Mouse (Mus musculus) forebrain, postnatal 0 days (tissue): ENCODE measurements around the gene Foxred2. TPM values are rescaled to one million over a fixed set of nuclear protein-coding genes. Genes with fewer than 3 reads are reported as not detected.

Source experiments
- ATAC-seq: fragments of 200-750 bp; cut with Nextera tagmentation; 2 replicates; pipeline ENCODE4 v1.8.0; 2017; ENCODE audit warnings: mild to moderate bottlenecking, moderate library complexity
- DNase-seq: peaks from one replicate; pipeline ENCODE4 v3.0.0-alpha.2; 2015
- H3K27ac ChIP-seq: fragments of 300-500 bp; sonication (generic); 2 replicates; pipeline ENCODE4 v1.5.1; 2014; ENCODE audit warnings: low read depth, mild to moderate bottlenecking, antibody characterized with exemption, low read length, moderate library complexity, mixed read lengths
- H3K27me3 ChIP-seq: fragments of 300-500 bp; sonication (generic); 2 replicates; pipeline ENCODE4 v1.6.1; 2014; ENCODE audit warnings: mild to moderate bottlenecking, low read length, mixed read lengths; ENCODE audit not compliant: insufficient read depth
- H3K36me3 ChIP-seq: fragments of 300-500 bp; sonication (generic); 2 replicates; pipeline ENCODE4 v1.6.1; 2014; ENCODE audit warnings: mild to moderate bottlenecking, moderate library complexity; ENCODE audit not compliant: insufficient read depth
- H3K4me1 ChIP-seq: fragments of 300-500 bp; sonication (generic); 2 replicates; pipeline ENCODE4 v1.6.1; 2014; ENCODE audit warnings: antibody characterized with exemption; ENCODE audit not compliant: insufficient read depth
- H3K4me2 ChIP-seq: fragments of 300-500 bp; sonication (generic); 2 replicates; pipeline ENCODE4 v1.6.1; 2014; ENCODE audit warnings: low read depth, mild to moderate bottlenecking, moderate library complexity
- H3K4me3 ChIP-seq: fragments of 300-500 bp; sonication (generic); 2 replicates; pipeline ENCODE4 v1.5.1; 2014; ENCODE audit warnings: low read depth, low read length, mixed read lengths
- H3K9ac ChIP-seq: fragments of 300-500 bp; sonication (generic); 2 replicates; pipeline ENCODE4 v1.6.1; 2014; ENCODE audit warnings: mild to moderate bottlenecking
- H3K9me3 ChIP-seq: fragments of 300-500 bp; sonication (generic); 2 replicates; pipeline ENCODE4 v1.6.1; 2016; ENCODE audit warnings: low read length
- CTCF ChIP-seq: sonication (generic); IDR thresholded peaks from 2 replicates; pipeline ENCODE4 v1.5.1; 2016; ENCODE audit warnings: antibody characterized with exemption, control low read depth, low read depth
- WGBS: fragments of 180-500 bp; shearing (Covaris S2); extraction: QIAGEN DNeasy Blood & Tissue Kit; methylation state at CpG from one replicate; pipeline ENCODE4 v1.1.7; 2014; 5-methylcytosine and 5-hydroxymethylcytosine counted together
- polyA plus RNA-seq: library from polyadenylated mRNA; unstranded; fragments of >200 nt; fragmentation: Nextera tagmentation; extraction: Ambion mirVana; gene quantifications from 2 replicates; pipeline ENCODE4 v1.2.1, GENCODE M21; 2015
- total RNA-seq: library from RNA; depleted of rRNA; stranded (reverse); fragments of >200 nt; gene quantifications from 2 replicates; pipeline ENCODE4 v1.2.3, GENCODE M21; 2014

Foxred2 gene
- total and polyA plus RNA-seq, 2 experiments from 2014 or later = 10.6 to 26.9 TPM

DNA sequence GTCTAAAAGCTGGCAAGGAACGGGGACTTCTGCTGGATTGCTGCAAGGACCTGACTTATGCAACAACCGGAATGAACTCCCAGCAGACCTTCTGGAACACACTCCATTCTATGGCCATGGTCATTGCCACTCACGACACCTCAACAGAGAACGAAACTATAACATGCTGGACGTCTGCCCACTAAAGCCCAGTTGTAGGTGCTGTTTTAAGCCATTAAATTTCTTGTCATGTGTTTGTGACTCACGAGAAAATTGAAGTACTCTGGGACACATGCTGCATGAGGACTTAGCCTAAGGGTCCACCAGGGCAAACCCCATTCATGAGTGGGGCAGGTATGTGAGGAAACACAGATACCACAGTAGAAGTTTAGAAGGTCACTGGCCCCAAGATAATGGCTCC is 4.2 kb upstream of the Foxred2 start:
- 90% methylated on average over 6 of the region's 6 CpGs for WGBS
- no peaks in the 10 kb centered on the region for H3K9me3 ChIP-seq
- no peak overlapping the region for H3K9ac ChIP-seq
- H3K27ac ChIP-seq = no peak overlapping the region
- no peak overlapping the region for H3K4me2 ChIP-seq
- DNase-seq (no peak), ATAC-seq (no peak)
- H3K4me3 ChIP-seq = no peak overlapping the region
- H3K4me1 ChIP-seq = peaks cover 7% of the 10 kb centered on the region
- H3K36me3 ChIP-seq = peaks cover 76% of the 10 kb centered on the region
- H3K27me3 ChIP-seq = no peaks in the 10 kb centered on the region
- no peak for TF ChIP-seq CTCF

DNA sequence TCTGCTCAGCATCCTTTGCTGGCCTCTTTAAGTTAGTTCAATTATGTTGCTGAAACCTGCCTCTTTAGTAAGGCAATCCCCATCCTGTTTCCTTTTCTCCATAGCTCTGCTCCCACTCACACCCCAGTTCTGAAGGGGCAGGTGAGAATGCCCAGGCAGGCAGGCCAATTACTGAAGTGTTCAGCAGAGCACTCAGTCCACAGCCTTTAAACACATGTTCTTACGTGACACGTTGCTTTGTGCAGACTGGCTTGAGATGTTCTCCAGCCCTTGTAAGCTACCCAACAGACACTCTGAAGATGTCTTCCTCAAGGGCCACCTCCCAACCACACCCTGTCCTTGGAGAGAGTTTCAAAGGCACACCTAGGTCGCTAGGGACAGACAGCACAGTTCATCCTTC is 1.5 kb upstream of the Foxred2 start:
- H3K27ac ChIP-seq = no peak overlapping the region
- no peak overlapping the region for H3K4me2 ChIP-seq
- H3K36me3 ChIP-seq = peaks cover 52% of the 10 kb centered on the region
- peaks cover 17% of the 10 kb centered on the region for H3K4me1 ChIP-seq
- no peak for ATAC-seq
- H3K4me3 ChIP-seq = no peak overlapping the region
- TF ChIP-seq CTCF = no peak
- no peak overlapping the region for H3K9ac ChIP-seq
- 68% methylated on average over 3 of the region's 3 CpGs for WGBS
- DNase-seq = no peak
- H3K9me3 ChIP-seq = no peaks in the 10 kb centered on the region
- H3K27me3 ChIP-seq = no peaks in the 10 kb centered on the region

DNA sequence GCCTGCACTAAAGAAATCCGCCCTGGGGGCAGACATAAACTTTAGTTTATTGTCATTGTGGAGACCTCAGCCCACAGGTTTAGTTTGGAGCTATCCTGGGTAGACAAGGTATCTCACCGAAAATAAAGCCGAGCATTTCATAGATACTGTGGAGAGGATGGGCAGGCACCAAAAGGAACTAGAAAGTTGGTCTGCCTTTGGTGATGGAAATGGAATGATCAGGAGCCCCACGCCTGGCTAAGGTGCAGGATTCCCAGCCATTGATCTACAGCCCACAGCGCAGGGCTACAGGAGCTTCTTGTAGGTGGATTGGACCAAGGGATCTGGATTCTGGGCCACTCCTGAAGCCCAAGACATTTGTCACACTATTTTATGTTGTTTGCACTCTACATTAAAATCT is 1.1 kb upstream of the Foxred2 start:
- TF ChIP-seq CTCF = no peak
- no peaks in the 10 kb centered on the region for H3K27me3 ChIP-seq
- ATAC-seq = no peak
- DNase-seq = no peak
- H3K27ac ChIP-seq = no peak overlapping the region
- H3K9me3 ChIP-seq = no peaks in the 10 kb centered on the region
- peaks cover 17% of the 10 kb centered on the region for H3K4me1 ChIP-seq
- H3K4me2 ChIP-seq = no peak overlapping the region
- peaks cover 52% of the 10 kb centered on the region for H3K36me3 ChIP-seq
- WGBS = 49% methylated on average over 5 of the region's 5 CpGs
- H3K4me3 ChIP-seq = no peak overlapping the region
- no peak overlapping the region for H3K9ac ChIP-seq

DNA sequence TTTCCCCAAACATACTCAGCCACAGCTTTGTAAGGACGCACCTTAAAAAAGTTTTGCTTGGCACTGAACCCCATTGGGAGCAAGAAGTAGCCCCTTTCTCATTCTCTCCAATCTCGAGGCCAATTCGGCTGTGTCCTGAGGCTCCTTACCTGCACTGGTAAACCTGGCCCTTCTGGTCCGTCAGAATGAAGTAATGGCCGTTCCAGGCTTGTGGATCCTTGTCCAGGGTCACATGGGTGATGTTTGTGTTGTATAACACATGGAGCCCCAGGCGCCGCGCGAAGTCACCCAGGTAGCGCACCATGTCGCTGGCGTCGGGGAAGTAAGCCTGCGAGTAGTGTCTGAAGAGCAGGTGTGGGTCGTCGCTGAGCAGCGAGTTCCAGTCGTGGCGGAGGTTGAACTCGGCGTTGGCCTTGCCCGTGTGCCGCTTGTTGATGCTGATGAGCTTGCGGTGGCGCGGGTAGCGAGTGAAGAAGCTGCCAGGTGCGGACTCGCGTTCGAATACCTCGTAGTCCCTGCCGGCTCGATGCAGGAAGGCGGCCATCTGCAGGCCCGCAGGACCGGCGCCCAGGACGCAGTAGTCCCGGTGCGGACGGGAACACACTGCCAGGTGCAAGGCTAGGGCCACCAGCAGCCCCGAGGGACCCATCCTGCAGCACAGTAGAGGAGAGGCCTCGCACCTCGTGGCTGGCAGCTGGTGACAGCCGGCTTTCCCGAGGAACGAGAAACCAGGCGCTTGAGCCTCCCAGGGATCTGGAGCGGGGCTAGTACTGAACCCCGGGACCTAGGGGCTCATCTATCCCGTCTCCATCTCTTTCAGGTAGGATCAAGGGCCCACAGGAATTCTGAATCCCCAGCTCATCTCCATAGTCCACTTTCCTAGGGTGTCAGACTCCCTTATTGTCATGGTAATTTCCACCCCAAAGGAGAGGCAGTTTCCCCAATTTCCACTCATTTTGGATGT is 800 bp downstream of the Foxred2 start:
- ATAC-seq (peak; percentile 34), DNase-seq (no peak)
- Histone ChIP-seq H3K9ac (peak overlapping the region; percentile 71), H3K36me3 (peaks cover 49% of the 10 kb centered on the region), H3K27ac (peak overlapping the region; percentile 67), H3K4me2 (peak overlapping the region; percentile 92), H3K4me1 (peaks cover 17% of the 10 kb centered on the region), H3K4me3 (peak overlapping the region; percentile 59), H3K9me3 (no peaks in the 10 kb centered on the region), H3K27me3 (no peaks in the 10 kb centered on the region)
- no peak for TF ChIP-seq CTCF
- 12% methylated on average over 52 of the region's 52 CpGs for WGBS

DNA sequence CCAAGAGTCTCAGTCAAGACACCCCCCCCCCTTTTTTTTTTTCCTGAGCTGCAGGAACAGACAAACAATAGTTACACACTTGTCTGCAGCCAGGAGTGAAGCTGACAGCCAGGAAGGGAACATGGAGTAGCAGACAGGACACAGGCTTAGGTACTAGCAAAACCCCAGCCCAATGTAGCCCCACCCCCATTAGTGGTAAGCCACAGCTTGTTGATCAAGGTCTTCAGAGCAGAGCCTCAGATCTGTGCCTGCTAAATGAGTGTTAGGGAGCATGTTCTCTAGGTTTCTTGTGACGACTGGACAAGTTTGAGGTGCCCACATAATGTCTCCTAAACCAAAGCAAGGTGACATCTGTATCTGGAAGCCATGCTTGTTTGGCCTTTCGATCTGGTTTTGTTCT is 2.2 kb downstream of the Foxred2 start:
- H3K4me2 ChIP-seq = peak overlapping the region; percentile 38
- H3K9me3 ChIP-seq = no peaks in the 10 kb centered on the region
- TF ChIP-seq CTCF = no peak
- H3K4me3 ChIP-seq = peak overlapping the region; percentile 13
- peaks cover 17% of the 10 kb centered on the region for H3K4me1 ChIP-seq
- no peak for DNase-seq
- peaks cover 42% of the 10 kb centered on the region for H3K36me3 ChIP-seq
- no peak for ATAC-seq
- no peaks in the 10 kb centered on the region for H3K27me3 ChIP-seq
- H3K27ac ChIP-seq = no peak overlapping the region
- H3K9ac ChIP-seq = no peak overlapping the region
- 90% methylated on average over 2 of the region's 2 CpGs for WGBS

DNA sequence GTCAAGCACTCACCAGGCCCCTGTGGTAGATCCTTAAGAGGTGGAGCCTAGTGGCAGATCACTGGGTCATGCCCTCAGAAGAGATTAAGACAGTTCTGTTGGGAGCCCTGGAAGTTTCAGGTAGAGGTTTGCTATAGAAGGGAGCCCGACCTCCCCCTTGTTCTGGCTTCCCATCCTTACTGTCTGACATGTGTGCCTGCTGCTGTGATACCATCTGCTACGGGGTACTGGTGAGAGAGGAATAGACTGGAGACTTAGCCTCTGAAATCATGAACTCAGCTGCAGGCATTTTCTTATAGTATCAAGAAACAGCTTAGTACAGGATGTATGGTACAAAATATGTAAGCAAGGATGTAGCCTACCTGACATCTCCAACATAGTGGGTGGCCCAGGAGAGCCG is 3.6 kb downstream of the Foxred2 start:
- ATAC-seq (no peak), DNase-seq (no peak)
- Histone ChIP-seq H3K27ac (no peak overlapping the region), H3K4me2 (no peak overlapping the region), H3K9ac (no peak overlapping the region), H3K36me3 (peaks cover 41% of the 10 kb centered on the region), H3K4me1 (peaks cover 17% of the 10 kb centered on the region), H3K27me3 (no peaks in the 10 kb centered on the region), H3K4me3 (no peak overlapping the region), H3K9me3 (no peaks in the 10 kb centered on the region)
- WGBS = 80% methylated on average over 3 of the region's 3 CpGs
- TF ChIP-seq CTCF = no peak

DNA sequence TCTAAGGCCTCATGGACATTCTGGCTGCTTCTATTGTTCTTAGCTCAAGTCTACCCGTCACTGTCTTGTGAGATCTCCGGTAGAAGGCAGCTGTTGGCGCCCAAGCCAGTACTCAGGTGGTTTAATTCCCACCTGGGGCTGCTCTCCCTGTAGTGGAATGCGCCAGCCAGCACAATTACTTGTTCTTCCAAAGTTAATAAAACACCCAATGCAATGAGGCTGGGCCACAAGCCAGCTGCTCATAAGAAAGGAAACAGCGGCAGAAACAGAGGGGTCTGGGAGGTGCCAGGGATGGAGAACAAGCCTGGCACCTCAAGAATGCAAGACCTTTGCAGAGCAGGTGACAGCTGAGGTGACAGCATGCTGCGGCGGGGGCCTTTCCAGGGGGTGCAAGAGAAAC is 7.5 kb downstream of the Foxred2 start:
- no peak overlapping the region for H3K4me3 ChIP-seq
- no peak overlapping the region for H3K4me2 ChIP-seq
- WGBS = 81% methylated on average over 7 of the region's 7 CpGs
- no peak for TF ChIP-seq CTCF
- ATAC-seq (no peak), DNase-seq (no peak)
- peaks cover 4% of the 10 kb centered on the region; the same call in 1 of the 2 replicates for H3K4me1 ChIP-seq
- H3K9ac ChIP-seq = no peak overlapping the region
- H3K27me3 ChIP-seq = no peaks in the 10 kb centered on the region
- H3K9me3 ChIP-seq = no peaks in the 10 kb centered on the region
- no peak overlapping the region for H3K27ac ChIP-seq
- H3K36me3 ChIP-seq = peaks cover 70% of the 10 kb centered on the region
